Mouse (Mus musculus): ENCODE data around the gene Hoxb3. TPM values are rescaled to one million over a fixed set of nuclear protein-coding genes. Genes with fewer than 3 reads are reported as not detected.
A peak's percentile ranks its signal among the peaks of the same experiment; 100 is the strongest.

The Hoxb3 gene
- polyA plus RNA-seq, 1 experiment from 2014 or later: 1.3 TPM

MicroRNA genes within 50 kb of the gene (microRNA counts, 519-probe panel; counts per million panel counts)
- microRNA mmu-miR-10a: 5,487 counts per million, percentile 54 among the panel's probes with 10 or more counts

Small RNAs within 50 kb of the gene (microRNA-seq; reads per million reads assigned to microRNA genes)
- 18,660 reads per million, percentile 97 among the genes with 10 or more reads in this experiment for gene Mir10a (ENCODE audit: borderline number of aligned reads)

Other genes starting within 250 kb of the Hoxb3 start
- 943 and 994 TPM in 2 replicates for gene Atp5g1, start 247.7 kb upstream of the Hoxb3 start, polyA plus RNA-seq (2014; fragmentation: Nextera tagmentation; extraction: Ambion mirVana)
- not detected in 2 replicates for gene Calcoco2, start 211.4 kb upstream of the Hoxb3 start, polyA plus RNA-seq (2014; fragmentation: Nextera tagmentation; extraction: Ambion mirVana)
- not detected in 2 replicates for gene Ttll6, start 189.5 kb upstream of the Hoxb3 start, polyA plus RNA-seq (2014; fragmentation: Nextera tagmentation; extraction: Ambion mirVana)
- gene Hoxb13, start 129.0 kb upstream of the Hoxb3 start, polyA plus RNA-seq (2014; fragmentation: Nextera tagmentation; extraction: Ambion mirVana): not detected in 2 replicates
- gene Hoxb9, start 51.9 kb upstream of the Hoxb3 start, polyA plus RNA-seq (2014; fragmentation: Nextera tagmentation; extraction: Ambion mirVana): 0.26 and 0.49 TPM in 2 replicates
- 0.43 and 0.62 TPM in 2 replicates for gene Hoxb8, start 41.4 kb upstream of the Hoxb3 start, polyA plus RNA-seq (2014; fragmentation: Nextera tagmentation; extraction: Ambion mirVana)
- 1.6 and 2.0 TPM in 2 replicates for gene Hoxb7, start 36.7 kb upstream of the Hoxb3 start, polyA plus RNA-seq (2014; fragmentation: Nextera tagmentation; extraction: Ambion mirVana)
- gene Hoxb6, start 30.9 kb upstream of the Hoxb3 start, polyA plus RNA-seq (2014; fragmentation: Nextera tagmentation; extraction: Ambion mirVana): 1.9 and 2.4 TPM in 2 replicates
- gene Hoxb5, start 20.0 kb upstream of the Hoxb3 start, polyA plus RNA-seq (2014; fragmentation: Nextera tagmentation; extraction: Ambion mirVana): 3.7 and 4.5 TPM in 2 replicates
- gene Hoxb4, start 5.1 kb upstream of the Hoxb3 start, polyA plus RNA-seq (2014; fragmentation: Nextera tagmentation; extraction: Ambion mirVana): 0.71 and 1.1 TPM in 2 replicates
- 11.2 and 11.3 TPM in 2 replicates for gene Hoxb2, start 27.2 kb downstream of the Hoxb3 start, polyA plus RNA-seq (2014; fragmentation: Nextera tagmentation; extraction: Ambion mirVana)
- gene Hoxb1, start 42.4 kb downstream of the Hoxb3 start, polyA plus RNA-seq (2014; fragmentation: Nextera tagmentation; extraction: Ambion mirVana): 0.73 and 0.85 TPM in 2 replicates
- 0.45 and 0.58 TPM in 2 replicates for gene Skap1, start 141.3 kb downstream of the Hoxb3 start, polyA plus RNA-seq (2014; fragmentation: Nextera tagmentation; extraction: Ambion mirVana)